Mouse (Mus musculus) lung, adult 2 months (tissue): ENCODE measurements at regions not wholly inside any gene's neighbourhood (a gene's known extent, or its start where the extent isn't known, plus 50 kb on each side); places are given as distances from the start of the nearest gene placed in this dataset.

ENCODE experiments used
- CTCF ChIP-seq: fragments of 200-500 bp; IDR thresholded peaks from 2 replicates; pipeline ENCODE4 v1.5.1; 2011; ENCODE audit warnings: mild to moderate bottlenecking, low read length, control low read depth; ENCODE audit not compliant: insufficient read depth
- POLR2A ChIP-seq: fragments of 200-500 bp; IDR thresholded peaks from 2 replicates; pipeline ENCODE4 v1.6.1; 2011; ENCODE audit warnings: low read depth, mild to moderate bottlenecking, control low read depth, low read length, borderline replicate concordance; ENCODE audit errors: extremely low read depth

DNA sequence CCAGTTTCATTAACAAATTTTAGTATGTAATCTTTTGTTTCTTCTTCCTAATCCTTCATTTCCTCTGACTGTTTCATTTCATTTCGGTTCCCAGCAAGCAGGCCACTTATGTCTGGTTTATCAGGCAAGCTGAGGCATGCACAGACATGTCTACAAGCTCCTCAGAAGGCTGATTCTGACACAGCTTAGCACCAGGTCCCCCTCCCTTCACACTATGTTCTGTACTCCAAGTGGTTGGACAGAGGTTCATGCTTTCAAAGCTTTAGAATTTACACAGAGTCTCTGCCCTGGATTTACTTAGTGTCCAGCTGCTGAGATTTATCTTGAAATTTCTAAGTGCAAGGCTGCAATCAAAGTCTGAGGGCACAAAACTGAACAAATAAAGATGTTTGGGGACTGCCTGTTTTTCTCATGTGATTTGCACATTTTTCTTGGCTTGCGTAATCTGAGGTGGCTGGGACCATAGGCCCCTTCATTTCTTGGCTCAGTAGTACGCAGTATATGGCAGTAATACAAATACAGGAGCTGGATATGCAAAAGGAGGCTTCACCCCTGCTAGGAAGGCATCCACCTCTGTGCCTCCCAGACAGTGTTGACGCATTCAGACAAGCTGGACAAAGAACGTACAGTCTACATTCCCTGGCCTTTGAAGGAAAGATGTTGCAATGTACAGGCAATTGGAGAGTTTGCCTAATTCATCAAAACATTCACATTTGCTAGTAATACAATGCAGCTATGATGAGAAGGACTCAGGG, 222.7 kb upstream of the Pappa start:
- TF ChIP-seq CTCF = no peak
- no peak for TF ChIP-seq POLR2A
